Mouse (Mus musculus) heart, embryonic 11.5 days (tissue): ENCODE measurements around the gene Car8. TPM values are rescaled to one million over a fixed set of nuclear protein-coding genes. Genes with fewer than 3 reads are reported as not detected.

ENCODE experiments used
- ATAC-seq: fragments of 200-750 bp; cut with Nextera tagmentation; replicated peaks from 2 replicates; pipeline ENCODE4 v1.8.0; 2017; ENCODE audit warnings: moderate library complexity; ENCODE audit not compliant: insufficient number of reproducible peaks, low FRiP score, low TSS enrichment
- H3K27ac ChIP-seq: fragments of 300-500 bp; sonication (generic); 2 replicates; pipeline ENCODE4 v1.5.1; 2014; ENCODE audit warnings: mild to moderate bottlenecking, low read depth, low read length
- H3K27me3 ChIP-seq: fragments of 300-500 bp; sonication (generic); 2 replicates; pipeline ENCODE4 v1.6.1; 2014; ENCODE audit warnings: mild to moderate bottlenecking, low read length, mixed read lengths; ENCODE audit not compliant: control insufficient read depth, insufficient read depth
- H3K36me3 ChIP-seq: fragments of 300-500 bp; sonication (generic); 2 replicates; pipeline ENCODE4 v1.6.1; 2014; ENCODE audit warnings: mild to moderate bottlenecking, low read length, moderate library complexity, mixed read lengths; ENCODE audit not compliant: control insufficient read depth, insufficient read depth
- H3K4me1 ChIP-seq: fragments of 300-500 bp; sonication (generic); 2 replicates; pipeline ENCODE4 v1.6.1; 2014; ENCODE audit warnings: low read length; ENCODE audit not compliant: control insufficient read depth, insufficient read depth
- H3K4me2 ChIP-seq: fragments of 300-500 bp; sonication (generic); 2 replicates; pipeline ENCODE4 v1.6.1; 2014; ENCODE audit warnings: mild to moderate bottlenecking, moderate library complexity
- H3K4me3 ChIP-seq: fragments of 300-500 bp; sonication (generic); 2 replicates; pipeline ENCODE4 v1.5.1; 2014; ENCODE audit warnings: low read depth, low read length
- H3K9ac ChIP-seq: fragments of 300-500 bp; sonication (generic); 2 replicates; pipeline ENCODE4 v1.6.1; 2014; ENCODE audit warnings: mild to moderate bottlenecking, low read depth, low read length, moderate library complexity
- H3K9me3 ChIP-seq: fragments of 300-500 bp; sonication (generic); replicated peaks from 2 replicates; pipeline ENCODE4 v1.6.1; 2016; ENCODE audit warnings: low read length; ENCODE audit not compliant: control insufficient read depth
- WGBS: fragments of 180-500 bp; shearing (Covaris S2); extraction: QIAGEN DNeasy Blood & Tissue Kit; methylation state at CpG from one replicate; pipeline ENCODE4 v1.1.7; 2014; ENCODE audit not compliant: insufficient replicate concordance; 5-methylcytosine and 5-hydroxymethylcytosine counted together
- polyA plus RNA-seq: library from polyadenylated mRNA; unstranded; fragments of >200 nt; fragmentation: Nextera tagmentation; extraction: Ambion mirVana; gene quantifications from 2 replicates; pipeline ENCODE4 v1.2.1, GENCODE M21; 2014

Car8 gene
- 5.7 and 6.7 TPM in 2 replicates for polyA plus RNA-seq

DNA sequence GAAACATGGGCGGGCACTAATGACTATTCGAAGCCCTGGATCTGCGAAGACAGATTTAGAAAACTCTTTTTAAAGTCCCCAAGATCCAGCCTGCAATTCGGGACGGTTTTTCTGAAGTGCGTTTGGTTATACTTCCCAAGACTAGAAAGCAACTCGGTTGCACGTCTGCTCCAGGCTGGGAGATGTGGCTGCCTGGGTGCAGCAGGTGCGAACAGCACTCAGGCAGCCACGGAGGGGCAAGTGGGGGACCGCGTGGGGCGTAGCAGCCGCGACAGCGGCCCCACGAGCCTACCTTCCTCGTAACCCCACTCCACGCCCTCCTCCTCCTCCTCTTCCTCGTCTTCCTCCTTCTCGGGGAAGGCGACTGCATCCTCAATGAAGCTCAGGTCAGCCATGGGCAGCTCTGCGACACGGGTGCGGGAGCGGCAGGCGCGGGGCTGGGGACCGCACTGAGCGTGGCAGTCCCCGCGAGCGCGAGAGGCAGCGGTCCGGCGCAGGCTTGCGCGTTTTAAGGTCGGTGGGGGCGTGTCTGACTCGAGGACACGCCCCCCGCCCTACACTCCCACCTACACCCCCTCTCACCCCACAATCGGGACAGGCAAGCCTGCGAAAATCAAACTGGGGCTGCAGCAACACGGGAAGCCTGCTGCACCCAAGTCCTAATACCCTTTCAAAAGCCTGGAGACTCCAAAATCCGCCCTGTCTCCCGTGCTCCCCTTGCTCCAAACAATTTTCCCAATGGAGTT, at the start of gene Car8:
Gene Car8, minus strand, starts transcription at position 482 of the 746 bp plus-strand sequence.
- ATAC-seq, result peak; percentile 80

DNA sequence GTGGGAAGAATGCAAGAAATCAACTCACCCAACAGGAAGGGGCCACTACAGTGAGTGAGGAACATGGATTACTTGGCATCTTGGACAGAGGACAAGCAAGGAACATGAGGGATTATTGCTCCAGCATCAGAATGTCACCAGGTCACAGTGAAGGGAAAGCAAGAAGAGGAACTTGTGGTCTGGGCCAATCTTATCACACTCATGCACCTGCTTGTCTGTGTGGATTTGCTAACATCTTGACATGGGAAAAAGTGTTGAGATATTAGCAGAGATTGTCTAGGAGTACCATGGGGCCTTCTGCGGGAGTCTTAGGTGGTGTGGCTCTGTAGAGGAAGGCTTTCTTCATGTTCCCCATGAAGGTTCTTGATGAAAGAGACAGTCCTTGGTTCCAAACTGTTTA, 46.1 kb upstream of the Car8 start:
- no peak overlapping the region for H3K9ac ChIP-seq
- ATAC-seq, result no peak
- no peaks in the 10 kb centered on the region for H3K27me3 ChIP-seq
- H3K9me3 ChIP-seq, result no peaks in the 10 kb centered on the region
- H3K4me2 ChIP-seq, result no peak overlapping the region
- 74% methylated on average over 1 of the region's 1 CpGs for WGBS
- no peak overlapping the region for H3K27ac ChIP-seq
- no peak overlapping the region for H3K4me3 ChIP-seq
- H3K36me3 ChIP-seq, result no peaks in the 10 kb centered on the region
- no peaks in the 10 kb centered on the region for H3K4me1 ChIP-seq

More for the DNA sequence above, at the start of gene Car8:
- Histone ChIP-seq H3K9ac (peak within 1 kb of the TSS; percentile 87), H3K9me3 (no peaks in the 10 kb centered on the region), H3K4me2 (peak within 1 kb of the TSS; percentile 97), H3K27me3 (no peaks in the 10 kb centered on the region), H3K4me3 (peak within 1 kb of the TSS; percentile 81), H3K27ac (no peak within 1 kb of the TSS), H3K36me3 (no peaks in the 10 kb centered on the region), H3K4me1 (0 out of 2 replicates have a peak, but pooled peaks cover 4% of the 10 kb centered on the region)
- under 1% methylated on average over 47 of the region's 49 CpGs for WGBS

DNA sequence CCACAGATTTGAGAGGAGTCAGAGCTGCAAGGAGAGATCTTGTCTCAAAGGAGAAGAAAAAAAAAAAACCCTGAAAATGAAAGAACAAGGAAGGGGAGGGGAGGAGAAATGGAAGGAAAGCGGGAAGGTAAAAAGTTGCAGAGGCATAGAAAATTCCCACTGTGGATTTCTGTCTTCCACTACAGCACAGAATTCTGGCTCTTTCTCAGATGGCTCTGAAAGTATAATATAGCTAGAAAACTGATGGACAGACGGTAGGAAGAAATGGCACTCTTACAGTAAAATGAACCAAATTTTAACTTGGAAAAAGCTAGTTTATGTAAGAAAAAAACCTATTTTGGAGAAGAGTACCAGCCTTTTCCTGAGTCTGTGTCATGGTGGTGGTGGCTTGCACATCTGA, 39.3 kb upstream of the Car8 start:
- Histone ChIP-seq H3K9me3 (no peaks in the 10 kb centered on the region), H3K4me2 (no peak overlapping the region), H3K27ac (no peak overlapping the region), H3K36me3 (no peaks in the 10 kb centered on the region), H3K27me3 (no peaks in the 10 kb centered on the region), H3K4me1 (no peaks in the 10 kb centered on the region), H3K4me3 (no peak overlapping the region), H3K9ac (no peak overlapping the region)
- WGBS, result 88% methylated on average over 2 of the region's 2 CpGs
- ATAC-seq, result no peak

DNA sequence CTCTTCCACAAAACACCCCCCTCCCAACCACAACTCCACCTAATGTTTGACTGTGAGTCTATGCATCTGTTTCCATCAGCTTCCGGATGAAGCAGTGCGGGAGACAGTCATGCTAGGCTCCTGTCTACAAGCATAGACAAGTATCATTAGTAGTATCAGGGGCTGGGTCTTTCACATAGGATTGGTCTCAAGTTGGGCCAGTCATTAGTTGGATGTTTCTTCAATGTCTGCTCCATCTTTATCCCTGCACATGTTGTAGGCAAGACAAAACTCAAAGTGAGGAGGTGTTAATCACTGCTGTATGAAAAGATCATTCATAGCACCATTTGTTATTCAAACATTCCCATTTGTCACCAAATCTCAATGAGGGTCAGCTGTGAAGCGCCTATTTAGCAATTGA, 11.0 kb upstream of the Car8 start:
- Histone ChIP-seq H3K9me3 (no peaks in the 10 kb centered on the region), H3K4me1 (no peaks in the 10 kb centered on the region), H3K4me2 (no peak overlapping the region), H3K27me3 (no peaks in the 10 kb centered on the region), H3K36me3 (no peaks in the 10 kb centered on the region), H3K4me3 (no peak overlapping the region), H3K9ac (no peak overlapping the region), H3K27ac (no peak overlapping the region)
- no peak for ATAC-seq
- 86% methylated on average over 3 of the region's 3 CpGs for WGBS

DNA sequence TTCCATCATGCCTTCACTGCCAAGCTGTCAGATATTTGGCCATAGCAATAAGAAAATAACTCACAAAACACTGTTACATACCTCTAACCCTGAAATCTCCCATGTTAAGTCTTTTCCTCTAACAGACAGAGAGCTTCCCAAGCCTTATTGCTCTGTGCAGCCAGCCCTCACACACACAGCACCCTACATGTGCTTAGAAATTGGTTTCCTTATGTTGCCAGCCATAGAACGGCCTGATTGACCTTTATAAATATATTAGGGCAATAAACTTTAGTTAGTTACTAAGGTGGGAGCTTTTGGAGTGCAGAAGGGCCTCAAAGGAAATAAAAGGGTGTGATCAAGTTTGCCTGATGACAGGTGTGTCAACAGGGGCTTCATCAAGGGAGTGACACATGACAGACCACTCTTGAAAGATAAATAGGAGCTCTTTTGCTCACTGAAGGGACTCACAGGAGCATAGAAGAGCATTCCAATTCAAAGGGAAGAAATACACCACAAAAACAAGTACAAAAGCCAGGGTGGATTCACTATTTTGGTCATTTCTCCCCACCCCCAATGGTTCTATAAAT, 6.7 kb upstream of the Car8 start:
- Histone ChIP-seq H3K4me2 (no peak overlapping the region), H3K4me3 (no peak overlapping the region), H3K9ac (no peak overlapping the region), H3K9me3 (no peaks in the 10 kb centered on the region), H3K27me3 (no peaks in the 10 kb centered on the region), H3K27ac (no peak overlapping the region), H3K4me1 (no peaks in the 10 kb centered on the region), H3K36me3 (no peaks in the 10 kb centered on the region)
- WGBS, result 56% methylated on average over 1 of the region's 1 CpGs
- no peak for ATAC-seq

DNA sequence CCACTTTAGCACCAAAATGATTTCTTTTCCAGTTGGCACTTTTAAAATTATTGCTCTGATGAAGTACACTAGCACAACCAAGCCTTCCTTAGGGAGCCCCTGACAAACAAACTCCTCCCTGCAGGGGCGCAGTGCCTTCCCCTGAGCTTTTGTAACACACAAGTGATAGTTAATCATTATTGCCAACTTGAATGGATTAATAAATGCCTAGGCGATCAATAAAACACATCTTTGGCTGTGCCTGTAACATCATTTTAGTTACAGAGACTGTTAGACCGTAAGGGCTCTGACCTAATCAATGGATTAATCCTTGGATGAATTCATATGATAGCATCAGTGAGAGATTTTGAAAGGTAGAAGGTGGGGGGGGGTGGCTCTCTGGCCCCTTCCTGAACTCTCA, 6.2 kb upstream of the Car8 start:
- no peak overlapping the region for H3K4me3 ChIP-seq
- H3K36me3 ChIP-seq, result no peaks in the 10 kb centered on the region
- no peak for ATAC-seq
- H3K27me3 ChIP-seq, result no peaks in the 10 kb centered on the region
- no peak overlapping the region for H3K9ac ChIP-seq
- no peaks in the 10 kb centered on the region for H3K4me1 ChIP-seq
- H3K9me3 ChIP-seq, result no peaks in the 10 kb centered on the region
- 87% methylated on average over 3 of the region's 3 CpGs for WGBS
- H3K27ac ChIP-seq, result no peak overlapping the region
- H3K4me2 ChIP-seq, result no peak overlapping the region

DNA sequence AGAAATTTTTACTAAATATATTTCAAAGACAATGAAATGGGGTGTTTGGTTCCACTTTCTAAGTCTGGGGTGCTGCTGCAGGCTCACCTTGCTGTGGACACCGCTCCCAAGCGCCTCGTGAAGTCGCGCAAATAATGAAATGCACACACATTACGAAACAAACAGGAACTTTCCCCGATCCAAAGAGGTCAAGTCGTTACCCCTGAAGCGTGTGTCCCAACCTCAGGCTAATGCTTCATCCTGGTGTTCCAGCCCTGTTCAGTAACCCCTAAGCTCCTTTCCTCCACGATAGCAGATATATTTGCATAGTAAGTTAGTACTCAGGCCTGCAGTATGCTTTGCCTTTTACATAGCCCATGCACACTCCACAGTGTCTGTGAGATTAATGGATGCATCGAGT, 858 bp upstream of the Car8 start:
- ATAC-seq, result no peak
- no peaks in the 10 kb centered on the region for H3K27me3 ChIP-seq
- H3K9me3 ChIP-seq, result no peaks in the 10 kb centered on the region
- WGBS, result 66% methylated on average over 11 of the region's 11 CpGs
- 0 out of 2 replicates have a peak, but pooled peaks cover 2% of the 10 kb centered on the region for H3K4me1 ChIP-seq
- no peaks in the 10 kb centered on the region for H3K36me3 ChIP-seq
- H3K9ac ChIP-seq, result no peak overlapping the region
- no peak overlapping the region for H3K4me2 ChIP-seq
- no peak overlapping the region for H3K27ac ChIP-seq
- H3K4me3 ChIP-seq, result no peak overlapping the region

DNA sequence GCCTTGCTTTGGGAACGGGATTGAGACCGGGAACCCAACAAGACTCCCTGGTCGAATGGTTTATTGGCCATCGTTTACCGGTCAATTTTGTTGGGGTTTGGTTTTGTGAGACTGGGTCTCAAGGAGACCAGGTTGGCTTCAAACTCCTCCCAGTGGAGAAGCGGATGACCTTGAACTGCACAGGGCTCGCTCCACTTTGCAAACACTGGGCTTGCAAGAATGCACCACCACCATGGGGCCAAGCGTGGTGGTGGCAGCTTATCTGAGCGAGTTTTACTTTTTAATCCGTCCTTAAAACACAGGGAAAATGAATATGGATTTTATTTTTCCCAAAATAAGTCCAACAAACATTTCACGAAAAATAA, 447 bp upstream of the Car8 start:
- Histone ChIP-seq H3K4me1 (0 out of 2 replicates have a peak, but pooled peaks cover 2% of the 10 kb centered on the region), H3K9ac (peak overlapping the region; percentile 87), H3K36me3 (no peaks in the 10 kb centered on the region), H3K4me2 (peak overlapping the region; percentile 97), H3K4me3 (peak overlapping the region; percentile 81), H3K9me3 (no peaks in the 10 kb centered on the region), H3K27ac (no peak overlapping the region), H3K27me3 (no peaks in the 10 kb centered on the region)
- WGBS, result 20% methylated on average over 11 of the region's 11 CpGs
- ATAC-seq, result peak; percentile 57; the same call in 1 of the 2 replicates
